Mouse (Mus musculus): ENCODE measurements at regions not wholly inside any gene's neighbourhood (a gene's known extent, or its start where the extent isn't known, plus 50 kb on each side); places are given as distances from the start of the nearest gene placed in this dataset.

- TF ChIP-seq CTCF (IDR thresholded peaks at IDR 0.05): peak; percentile 89
- no peak for TF ChIP-seq EP300 (IDR thresholded peaks at IDR 0.05)
Observed at GRCm38 (mm10) chr16:97272035-97272631, 84.4 kb upstream of the Bace2 start.

Measured in lung, postnatal 0 days (tissue).